Mouse (Mus musculus) mature B cell (primary cell): Measurements from ENCODE around the gene Slc3a2.
"Not testable (repeated sequence)": the region's sequence is repeated elsewhere in the genome, so short reads cannot be mapped to it uniquely, and the experiment has no call there.

Experiments used
- in situ Hi-C: fragments of 300-500 bp; cut with MboI; formaldehyde crosslinking; loops from 2 replicates; pipeline ENCODE4 v1.14.3; 2019

Gene Slc3a2

GRCm38 (mm10) chr19:8727495-8728114, 4.4 kb upstream of the Slc3a2 start:
- in situ Hi-C loops = no loop called here

DNA sequence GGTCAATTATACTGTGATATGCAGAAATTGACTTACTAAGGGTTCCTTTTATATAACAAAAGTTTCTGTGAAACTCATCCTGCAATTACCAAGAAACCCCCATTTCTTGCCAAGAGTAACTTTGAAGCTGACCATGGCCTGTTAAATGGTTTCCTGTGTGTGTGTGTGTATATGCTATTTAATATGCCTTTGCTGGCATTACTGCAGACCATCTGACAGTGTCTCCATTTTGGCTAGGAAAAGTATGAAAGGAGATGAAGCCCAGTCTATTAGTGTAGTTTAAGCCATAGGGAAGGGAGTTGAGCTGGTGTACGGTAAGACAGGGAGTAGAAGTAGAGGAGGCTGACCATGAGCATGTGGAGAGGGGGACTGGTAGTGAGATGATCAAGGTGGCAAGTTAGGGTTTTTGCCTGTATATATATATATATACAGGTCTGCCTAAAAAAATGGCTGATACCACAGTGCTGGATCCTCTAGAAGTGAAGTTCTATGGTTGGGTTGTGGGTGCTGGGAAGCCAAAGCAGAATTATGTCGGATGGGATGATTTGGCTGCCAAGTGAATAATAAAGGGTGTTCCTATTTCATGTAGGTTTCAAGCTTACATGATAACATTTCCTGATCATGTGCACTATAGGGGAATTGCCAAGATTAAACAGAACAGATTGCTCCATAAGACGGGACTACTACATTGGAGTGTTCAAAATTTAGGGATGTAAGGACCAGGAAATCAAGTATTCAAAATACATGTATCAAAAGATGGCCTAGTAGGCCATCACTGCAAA, 3.6 kb upstream of the Slc3a2 start:
- in situ Hi-C loops = no loop called here

- in situ Hi-C loops = no loop called here
Observed at GRCm38 (mm10) chr19:8725081-8725613, 2.0 kb upstream of the Slc3a2 start.

GRCm38 (mm10) chr19:8724392-8724791, 1.2 kb upstream of the Slc3a2 start:
- in situ Hi-C loops = no loop called here

DNA sequence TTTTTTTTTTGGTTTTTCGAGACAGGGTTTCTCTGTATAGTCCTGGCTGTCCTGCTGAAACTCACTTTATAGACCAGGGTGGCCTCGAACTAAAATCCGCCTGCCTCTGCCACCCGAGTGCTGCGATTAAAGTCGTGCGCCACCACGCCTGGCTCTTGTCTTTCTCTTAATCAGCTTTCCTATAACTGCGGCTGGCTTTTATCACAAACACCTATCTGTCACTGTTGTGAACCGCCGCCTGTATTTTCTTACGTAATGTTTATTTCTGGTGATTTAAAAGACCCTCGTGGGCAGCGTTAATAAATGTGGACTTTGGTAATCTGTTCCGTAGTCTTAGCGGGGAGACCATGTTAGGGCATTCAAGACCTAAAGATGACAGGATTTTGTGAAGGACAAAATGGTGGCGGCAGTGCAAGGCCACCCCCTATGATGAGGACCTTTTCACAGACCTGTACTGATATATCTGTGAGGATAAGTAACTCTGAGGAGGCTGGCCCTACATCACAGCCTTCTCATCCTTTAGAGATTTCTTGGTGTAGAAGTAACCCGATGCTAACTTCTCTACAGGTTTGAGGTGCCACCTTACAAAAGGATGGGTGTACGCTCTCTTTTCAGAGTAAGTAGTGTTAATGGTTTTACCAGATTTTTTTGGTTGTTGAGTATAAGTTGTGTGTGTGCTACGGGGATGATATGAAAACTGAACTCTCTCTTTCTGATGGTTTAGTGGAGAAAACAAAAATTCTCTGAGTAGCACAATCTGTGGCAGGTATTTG, 591 bp upstream of the Slc3a2 start:
- in situ Hi-C loops = no loop called here

GRCm38 (mm10) chr19:8722559-8722906, 636 bp downstream of the Slc3a2 start:
- in situ Hi-C loops = no loop called here

DNA sequence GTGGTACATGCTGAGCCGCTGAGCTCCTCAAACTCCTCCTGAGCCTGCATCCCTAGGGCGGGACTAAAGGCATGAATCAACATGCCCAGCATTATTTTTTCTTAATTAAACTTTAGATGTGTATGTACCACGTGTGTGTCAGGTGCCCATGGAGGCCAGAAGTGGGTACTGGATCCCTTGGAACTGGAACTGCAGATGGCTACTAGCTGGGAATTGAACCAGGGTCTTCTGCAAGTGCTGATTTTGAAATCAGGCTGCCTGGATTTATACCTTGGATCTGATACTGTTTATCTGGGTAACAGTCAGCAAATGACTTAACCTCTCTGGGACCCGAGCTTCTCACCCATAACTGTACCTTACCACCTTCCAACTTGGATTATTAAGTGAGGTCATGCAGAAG, 1.1 kb downstream of the Slc3a2 start:
- in situ Hi-C loops = no loop called here

- in situ Hi-C loops = no loop called here
Observed at GRCm38 (mm10) chr19:8721378-8721777, 1.8 kb downstream of the Slc3a2 start.

GRCm38 (mm10) chr19:8719037-8719436, 4.1 kb downstream of the Slc3a2 start:
- in situ Hi-C loops = not testable (repeated sequence)

DNA sequence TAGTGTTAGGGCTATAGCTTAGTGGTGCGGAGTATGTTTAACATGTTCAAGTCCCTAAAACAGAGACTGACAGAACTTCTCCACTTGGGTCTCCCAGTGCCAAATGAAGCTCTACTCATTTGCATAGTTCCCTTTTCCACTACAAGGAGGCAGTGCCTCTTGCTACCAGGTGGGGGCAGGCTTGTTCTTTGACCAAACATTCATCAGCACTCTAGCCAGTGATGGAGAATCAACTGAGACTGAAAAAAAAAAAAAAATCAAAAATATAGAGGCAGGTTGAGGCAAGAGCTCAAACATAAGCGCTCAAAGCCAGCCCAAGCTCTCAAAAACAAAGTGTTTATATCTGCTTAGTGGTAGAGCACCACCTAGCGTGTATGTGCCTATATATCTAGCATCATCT, 4.8 kb downstream of the Slc3a2 start:
- in situ Hi-C loops = no loop called here

- in situ Hi-C loops = no loop called here
Observed at GRCm38 (mm10) chr19:8716767-8717475, 6.2 kb downstream of the Slc3a2 start.

DNA sequence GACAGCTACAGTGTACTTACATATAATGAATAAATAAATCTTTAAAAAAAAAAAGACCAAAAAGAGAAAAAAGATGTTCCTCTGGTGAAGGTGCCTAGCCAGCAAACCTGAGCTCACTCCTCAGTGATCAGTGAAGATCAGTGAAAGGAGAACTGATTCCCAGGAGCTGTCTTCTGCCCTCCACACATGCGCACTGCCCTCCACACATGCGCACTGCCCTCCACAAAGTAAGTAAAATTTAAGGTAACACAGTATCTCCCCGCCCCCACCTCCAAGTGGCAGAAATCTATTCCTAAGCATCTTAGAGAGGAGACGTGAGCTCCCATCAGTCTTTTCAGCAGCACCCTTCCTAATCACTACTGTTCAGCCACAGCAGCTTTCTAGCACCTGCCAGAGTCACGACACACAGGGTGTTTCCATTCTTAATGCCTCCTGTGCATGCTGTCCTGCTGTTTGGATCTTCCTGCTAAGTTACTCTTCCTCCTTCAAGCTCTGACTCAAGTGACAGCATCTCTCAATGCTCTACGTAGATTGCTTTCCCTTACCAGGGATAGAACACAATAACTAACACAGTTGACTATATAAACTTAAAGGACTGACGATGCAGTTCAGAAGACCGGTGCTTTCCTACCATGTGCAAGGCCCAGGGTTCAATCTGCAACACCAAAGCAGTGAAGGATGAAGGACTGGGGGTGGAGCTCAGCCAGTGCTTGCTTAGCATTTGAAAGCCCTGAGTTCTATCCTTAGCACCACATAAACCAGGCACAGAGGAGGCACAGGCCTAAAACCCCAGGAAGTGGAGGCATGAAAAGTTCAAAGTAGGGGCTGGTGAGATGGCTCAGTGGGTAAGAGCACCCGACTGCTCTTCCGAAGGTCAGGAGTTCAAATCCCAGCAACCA, 7.1 kb downstream of the Slc3a2 start:
- in situ Hi-C loops = no loop called here

GRCm38 (mm10) chr19:8714653-8715481, 8.3 kb downstream of the Slc3a2 start:
- in situ Hi-C loops = no loop called here

GRCm38 (mm10) chr19:8713997-8714652, 9.0 kb downstream of the Slc3a2 start:
- in situ Hi-C loops = no loop called here

- in situ Hi-C loops = no loop called here
Observed at GRCm38 (mm10) chr19:8713306-8713996, 9.7 kb downstream of the Slc3a2 start.

DNA sequence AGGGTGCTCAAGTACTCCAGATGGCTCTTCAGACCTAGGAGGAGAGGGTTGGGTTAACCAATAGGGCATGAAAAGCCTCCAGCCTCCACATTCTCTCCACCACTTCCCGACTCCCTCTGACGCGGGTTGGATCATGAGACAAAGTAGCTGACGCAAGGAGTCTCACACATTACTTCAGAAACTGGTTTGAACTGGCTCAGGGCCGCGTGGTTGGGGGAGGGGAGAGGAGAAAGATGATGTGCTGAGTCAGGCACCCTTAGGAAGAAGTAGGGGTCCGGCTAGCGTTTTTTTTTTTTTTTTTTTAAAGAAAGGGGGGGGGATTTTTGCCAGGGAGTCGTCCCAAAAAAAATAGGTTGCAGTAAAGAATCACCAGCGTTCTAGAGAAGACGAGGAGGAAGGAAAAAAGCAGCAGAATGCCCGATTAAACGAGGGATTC, 10.3 kb downstream of the Slc3a2 start:
- in situ Hi-C loops = no loop called here

DNA sequence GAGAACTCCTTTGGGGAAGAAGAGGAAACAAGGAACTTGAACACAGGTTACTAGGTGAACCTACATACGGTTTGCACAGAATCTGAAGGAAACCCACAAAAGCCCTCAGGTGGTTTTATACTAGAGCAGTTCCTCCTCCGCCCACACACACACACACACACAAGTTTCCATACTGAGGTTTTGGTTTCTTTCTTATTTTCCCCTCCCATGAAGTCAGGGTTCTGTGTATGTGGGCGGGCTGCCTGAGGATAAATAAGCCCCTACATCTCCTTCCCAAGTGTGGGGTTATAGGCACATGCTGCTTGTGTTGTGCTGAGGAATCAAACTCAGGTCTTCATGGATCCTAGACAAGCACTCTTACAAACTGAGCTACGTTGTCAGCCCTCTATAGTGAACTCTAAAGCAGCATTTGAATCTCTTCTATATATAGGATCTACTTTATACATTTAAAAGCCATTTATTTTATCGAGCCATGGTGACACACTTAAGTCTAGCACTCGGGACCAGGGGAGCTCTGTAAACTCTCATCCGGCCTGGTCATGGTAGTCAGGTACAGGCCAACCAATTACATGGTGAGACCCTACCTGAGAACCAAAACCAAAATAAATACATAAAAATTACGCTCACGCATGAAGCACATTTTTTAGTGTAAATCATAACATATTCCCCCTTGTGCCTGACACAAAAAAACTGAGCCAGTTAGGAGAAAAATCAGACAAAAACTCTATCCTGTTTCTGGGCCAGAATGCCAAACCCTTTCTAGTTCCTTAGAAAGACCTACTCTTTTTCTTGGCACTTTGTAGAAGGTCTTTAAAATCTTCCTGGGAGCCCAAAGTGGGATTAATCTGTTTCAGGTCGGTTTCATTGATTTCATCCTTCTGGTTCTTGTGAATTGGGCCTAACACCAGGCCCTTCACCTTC, 11.0 kb downstream of the Slc3a2 start:
- in situ Hi-C loops = no loop called here

- in situ Hi-C loops = no loop called here
Observed at GRCm38 (mm10) chr19:8711506-8711905, 11.7 kb downstream of the Slc3a2 start.
